12 mouse cellular contexts compared by ENCODE assay signal in the genomic region with DNA sequence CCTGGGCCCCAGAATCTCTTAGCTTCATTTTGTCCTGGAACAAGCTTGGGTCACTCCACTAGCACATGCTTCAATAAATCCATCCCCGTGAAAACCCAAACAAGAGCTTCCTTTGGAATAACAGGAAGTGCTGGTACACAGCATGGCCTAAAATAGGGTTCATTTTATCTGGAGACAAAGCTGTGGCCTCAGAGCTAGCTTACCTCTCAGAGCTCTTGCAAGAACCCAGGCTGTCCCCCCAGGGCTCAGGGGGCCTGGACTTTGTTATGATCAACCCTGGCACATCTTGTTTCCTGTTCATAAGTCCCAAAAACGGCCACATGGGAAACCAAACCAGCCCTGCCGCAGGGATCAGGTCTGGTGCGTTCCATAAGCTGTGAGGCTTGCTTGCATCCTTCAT.
DNase-seq lines count a peak whose midpoint lies in the region; ATAC-seq and TF ChIP-seq lines count a peak whose summit lies in the region.
"Had no signal": no experiment of that assay in that cellular context is flagged by ENCODE, and none has a peak within 500 bp of the region (broad histone marks: within the 10 kb centered on the region; RNA-seq: fewer than 3 reads in every experiment).

No protein-coding gene starts in this region.

- DNase-seq in heart, adult 11 months: peak; percentile 95
- no peak for DNase-seq in heart, postnatal 36 days
- DNase-seq in midbrain, embryonic 10.5 days (ENCODE audit: low spot score): no peak
- DNase-seq in midbrain, postnatal 0 days (ENCODE audit: low spot score): no peak
- DNase-seq in limb, embryonic 10.5 days (ENCODE audit: low spot score): peak; percentile 75
- DNase-seq in retina, postnatal 1 day: no peak
- no peak for DNase-seq in gastrocnemius, postnatal 14 days
- DNase-seq: thymus, adult 2 months had no signal

- H3K4me3 ChIP-seq in midbrain, embryonic 10.5 days: no peak overlapping the region
- no peak overlapping the region for H3K4me3 ChIP-seq in midbrain, postnatal 0 days (ENCODE audit: low read depth, low read length)
- H3K4me3 ChIP-seq in limb, embryonic 10.5 days: peak overlapping the region; percentile 28
- no peak overlapping the region for H3K4me3 ChIP-seq in stomach, embryonic 16.5 days (replicated peaks; ENCODE audit: low read length)
- H3K4me3 ChIP-seq: erythroblast, embryonic 14.5 days; limb, embryonic 15.5 days had no signal

- H3K27me3 ChIP-seq in midbrain, embryonic 10.5 days (ENCODE audit: low read depth, poor library complexity, severe bottlenecking): no peaks in the 10 kb centered on the region
- no peaks in the 10 kb centered on the region for H3K27me3 ChIP-seq in midbrain, postnatal 0 days (ENCODE audit: insufficient read depth, low read length)
- H3K27me3 ChIP-seq in limb, embryonic 10.5 days (ENCODE audit: low read depth, poor library complexity, severe bottlenecking): no peaks in the 10 kb centered on the region
- no peaks in the 10 kb centered on the region for H3K27me3 ChIP-seq in stomach, embryonic 16.5 days (ENCODE audit: control insufficient read depth, insufficient read depth, low read length)
- H3K27me3 ChIP-seq: limb, embryonic 15.5 days had no signal

- H3K9ac ChIP-seq in midbrain, postnatal 0 days (replicated peaks; ENCODE audit: low read length, poor library complexity, severe bottlenecking): no peak overlapping the region
- no peak overlapping the region for H3K9ac ChIP-seq in stomach, embryonic 16.5 days (ENCODE audit: low read length)
- H3K9ac ChIP-seq: limb, embryonic 15.5 days had no signal

- no peaks in the 10 kb centered on the region; the same call in 1 of the 2 replicates for H3K36me3 ChIP-seq in midbrain, embryonic 10.5 days
- no peaks in the 10 kb centered on the region for H3K36me3 ChIP-seq in midbrain, postnatal 0 days (ENCODE audit: insufficient read depth, low read length)
- H3K36me3 ChIP-seq in limb, embryonic 10.5 days: peaks cover 10% of the 10 kb centered on the region; the same call in 1 of the 2 replicates
- no peaks in the 10 kb centered on the region for H3K36me3 ChIP-seq in stomach, embryonic 16.5 days (ENCODE audit: control insufficient read depth, insufficient read depth, low read length)
- H3K36me3 ChIP-seq: limb, embryonic 15.5 days had no signal

- 67% methylated on average over 4 of the region's 4 CpGs for WGBS in midbrain, embryonic 10.5 days
- WGBS in midbrain, postnatal 0 days: 65% methylated on average over 4 of the region's 4 CpGs
- WGBS in limb, embryonic 10.5 days: 16% methylated on average over 4 of the region's 4 CpGs
- WGBS in stomach, embryonic 16.5 days: 39% methylated on average over 4 of the region's 4 CpGs

- intact Hi-C loops in heart, postnatal 36 days (cut with DNase I): no loop called here
- intact Hi-C loops in gastrocnemius, postnatal 14 days (cut with DNase I; ENCODE audit: low total_unique reads): loop anchor here (10.0 kb wide), 1 partner anchor 77 kb away; no protein-coding TSS in a partner anchor

- no peak for TF ChIP-seq CTCF in midbrain, postnatal 0 days (IDR thresholded peaks at IDR 0.05)

- H3K4me2 ChIP-seq in midbrain, postnatal 0 days (ENCODE audit: low read depth, low read length, poor library complexity, severe bottlenecking): no peak overlapping the region
- 0 out of 2 replicates have a peak overlapping the region, but pooled peaks have one; percentile 9 for H3K4me2 ChIP-seq in stomach, embryonic 16.5 days (ENCODE audit: low read depth, low read length)
- H3K4me2 ChIP-seq: limb, embryonic 15.5 days had no signal

- peak overlapping the region; percentile 65 for H3K27ac ChIP-seq in midbrain, embryonic 10.5 days (replicated peaks)
- no peak overlapping the region for H3K27ac ChIP-seq in midbrain, postnatal 0 days (ENCODE audit: low read depth, low read length)
- H3K27ac ChIP-seq in limb, embryonic 10.5 days: peak overlapping the region; percentile 86
- peak overlapping the region; percentile 78 for H3K27ac ChIP-seq in stomach, embryonic 16.5 days (ENCODE audit: low read length)
- H3K27ac ChIP-seq: limb, embryonic 15.5 days had no signal

- H3K4me1 ChIP-seq in midbrain, embryonic 10.5 days: peaks cover 95% of the 10 kb centered on the region
- peaks cover 3% of the 10 kb centered on the region; the same call in 1 of the 2 replicates for H3K4me1 ChIP-seq in midbrain, postnatal 0 days (ENCODE audit: insufficient read depth, low read length)
- H3K4me1 ChIP-seq in limb, embryonic 10.5 days: peaks cover 100% of the 10 kb centered on the region
- H3K4me1 ChIP-seq in stomach, embryonic 16.5 days (ENCODE audit: control insufficient read depth, insufficient read depth, low read length): peaks cover 79% of the 10 kb centered on the region

- ATAC-seq in midbrain, postnatal 0 days (ENCODE audit: low FRiP score): no peak
- no peak for ATAC-seq in stomach, embryonic 16.5 days (ENCODE audit: insufficient read depth, low FRiP score)
- ATAC-seq: inflammation-experienced regulatory T-cells, adult 6 months had no signal

- no peaks in the 10 kb centered on the region for H3K9me3 ChIP-seq in midbrain, embryonic 10.5 days (replicated peaks)
- H3K9me3 ChIP-seq in midbrain, postnatal 0 days (ENCODE audit: low read length): no peaks in the 10 kb centered on the region
- H3K9me3 ChIP-seq in limb, embryonic 10.5 days (replicated peaks): no peaks in the 10 kb centered on the region
- no peaks in the 10 kb centered on the region for H3K9me3 ChIP-seq in stomach, embryonic 16.5 days (replicated peaks; ENCODE audit: control insufficient read depth, low read length)
- H3K9me3 ChIP-seq: limb, embryonic 15.5 days had no signal

Comparison
In these comparisons a context has a peak if more than half of its experiments do, and no peak if none do; other contexts are left out.
1. DNase-seq: peak in heart, adult 11 months (single experiment) and limb, embryonic 10.5 days (single experiment); none in heart, postnatal 36 days (0 of 2), midbrain, embryonic 10.5 days (single experiment), midbrain, postnatal 0 days (single experiment), retina, postnatal 1 day (single experiment) and gastrocnemius, postnatal 14 days (single experiment).